Mouse (Mus musculus): ENCODE data around the gene Hist1h2an. TPM values are rescaled to one million over a fixed set of nuclear protein-coding genes. Genes with fewer than 3 reads are reported as not detected.
"Not testable (repeated sequence)": the region's sequence is repeated elsewhere in the genome, so short reads cannot be mapped to it uniquely, and the experiment has no call there.

Hist1h2an gene
- polyA plus RNA-seq, 1 experiment from 2014 or later, result 11.7 TPM

GRCm38 (mm10) chr13:21779767-21780731 lies 7.0 kb downstream of the Hist1h2an start, which contains the start of gene Hist1h1b:
Gene Hist1h1b, minus strand, starts transcription at chr13:21780625.
- ATAC-seq (ENCODE audit: insufficient read depth, low FRiP score, low TSS enrichment), result peak; percentile 35; the same call in 1 of the 2 replicates

GRCm38 (mm10) chr13:21778814-21779766 lies 7.9 kb downstream of the Hist1h2an start:
- peak; percentile 83 for DNase-seq (ENCODE audit: low spot score)
- Histone ChIP-seq H3K4me1 (ENCODE audit: control insufficient read depth, insufficient read depth, low read length) (peaks cover 4% of the 10 kb centered on the region; the same call in 1 of the 2 replicates), H3K4me3 (ENCODE audit: low read depth, low read length) (peak overlapping the region; percentile 37), H3K27me3 (ENCODE audit: control insufficient read depth, insufficient read depth, low read length) (no peaks in the 10 kb centered on the region), H3K4me2 (ENCODE audit: low read depth) (peak overlapping the region; percentile 77), H3K27ac (ENCODE audit: low read depth, low read length) (peak overlapping the region; percentile 94), H3K36me3 (ENCODE audit: control insufficient read depth, insufficient read depth, low read length) (no peaks in the 10 kb centered on the region), H3K9ac (ENCODE audit: low read length) (peak overlapping the region; percentile 74), H3K9me3 (ENCODE audit: control insufficient read depth, low read length) (no peaks in the 10 kb centered on the region)
- whole genome bisulfite sequencing, result 6% methylated on average over 33 of the region's 33 CpGs
- ATAC-seq (ENCODE audit: insufficient read depth, low FRiP score, low TSS enrichment), result peak; percentile 80

More at GRCm38 (mm10) chr13:21779767-21780731, 7.0 kb downstream of the Hist1h2an start, which contains the start of gene Hist1h1b:
- Histone ChIP-seq H3K36me3 (ENCODE audit: control insufficient read depth, insufficient read depth, low read length) (no peaks in the 10 kb centered on the region), H3K9me3 (ENCODE audit: control insufficient read depth, low read length) (no peaks in the 10 kb centered on the region), H3K4me2 (ENCODE audit: low read depth) (peak within 1 kb of the TSS; percentile 77), H3K27me3 (ENCODE audit: control insufficient read depth, insufficient read depth, low read length) (no peaks in the 10 kb centered on the region), H3K4me3 (ENCODE audit: low read depth, low read length) (peak within 1 kb of the TSS; percentile 37), H3K27ac (ENCODE audit: low read depth, low read length) (peak within 1 kb of the TSS; percentile 94), H3K4me1 (ENCODE audit: control insufficient read depth, insufficient read depth, low read length) (peaks cover 9% of the 10 kb centered on the region; the same call in 1 of the 2 replicates), H3K9ac (ENCODE audit: low read length) (peak within 1 kb of the TSS; percentile 74)
- under 1% methylated on average over 44 of the region's 44 CpGs for WGBS
- peak; percentile 80 for DNase-seq (ENCODE audit: low spot score)

GRCm38 (mm10) chr13:21755707-21756106 lies 31.3 kb downstream of the Hist1h2an start:
- DNase-seq (ENCODE audit: low spot score) (no peak), ATAC-seq (ENCODE audit: insufficient read depth, low FRiP score, low TSS enrichment) (no peak)
- no peak overlapping the region for H3K4me2 ChIP-seq (ENCODE audit: low read depth)

GRCm38 (mm10) chr13:21754294-21755001 lies 32.6 kb downstream of the Hist1h2an start:
- H3K9me3 ChIP-seq (ENCODE audit: control insufficient read depth, low read length), result not testable (repeated sequence)

More at GRCm38 (mm10) chr13:21755707-21756106, 31.3 kb downstream of the Hist1h2an start:
- no peak overlapping the region for H3K9ac ChIP-seq (ENCODE audit: low read length)
- 81% methylated on average over 1 of the region's 1 CpGs for WGBS
- H3K27me3 ChIP-seq (ENCODE audit: control insufficient read depth, insufficient read depth, low read length), result no peaks in the 10 kb centered on the region
- H3K4me1 ChIP-seq (ENCODE audit: control insufficient read depth, insufficient read depth, low read length), result peaks cover 3% of the 10 kb centered on the region; the same call in 1 of the 2 replicates
- no peaks in the 10 kb centered on the region for H3K36me3 ChIP-seq (ENCODE audit: control insufficient read depth, insufficient read depth, low read length)
- no peak overlapping the region for H3K27ac ChIP-seq (ENCODE audit: low read depth, low read length)
- no peaks in the 10 kb centered on the region for H3K9me3 ChIP-seq (ENCODE audit: control insufficient read depth, low read length)
- no peak overlapping the region for H3K4me3 ChIP-seq (ENCODE audit: low read depth, low read length)

GRCm38 (mm10) chr13:21753524-21754285 lies 33.3 kb downstream of the Hist1h2an start, which contains the start of the genes Hist1h2ak and Hist1h2bn:
Gene Hist1h2ak, minus strand, starts transcription at chr13:21753827.
Gene Hist1h2bn, plus strand, starts transcription at chr13:21754123.
- H3K4me1 ChIP-seq (ENCODE audit: control insufficient read depth, insufficient read depth, low read length); H3K27me3 ChIP-seq (ENCODE audit: control insufficient read depth, insufficient read depth, low read length); H3K9me3 ChIP-seq (ENCODE audit: control insufficient read depth, low read length); H3K36me3 ChIP-seq (ENCODE audit: control insufficient read depth, insufficient read depth, low read length): not testable (repeated sequence)
- H3K4me2 ChIP-seq (ENCODE audit: low read depth), result peak within 1 kb of the TSS; percentile 70
- H3K9ac ChIP-seq (ENCODE audit: low read length), result peak within 1 kb of the TSS; percentile 57
- DNase-seq (ENCODE audit: low spot score) (peak; percentile 77), ATAC-seq (ENCODE audit: insufficient read depth, low FRiP score, low TSS enrichment) (peak; percentile 92)
- peak within 1 kb of the TSS; percentile 87 for H3K27ac ChIP-seq (ENCODE audit: low read depth, low read length)
- 0% methylated on average over 26 of the region's 50 CpGs for WGBS
- peak within 1 kb of the TSS; percentile 38 for H3K4me3 ChIP-seq (ENCODE audit: low read depth, low read length)

More at GRCm38 (mm10) chr13:21754294-21755001, 32.6 kb downstream of the Hist1h2an start:
- not testable (repeated sequence) for H3K4me1 ChIP-seq (ENCODE audit: control insufficient read depth, insufficient read depth, low read length); H3K27me3 ChIP-seq (ENCODE audit: control insufficient read depth, insufficient read depth, low read length); ATAC-seq (ENCODE audit: insufficient read depth, low FRiP score, low TSS enrichment); H3K36me3 ChIP-seq (ENCODE audit: control insufficient read depth, insufficient read depth, low read length)
- Histone ChIP-seq H3K4me2 (ENCODE audit: low read depth) (peak overlapping the region; percentile 70), H3K27ac (ENCODE audit: low read depth, low read length) (peak overlapping the region; percentile 76), H3K4me3 (ENCODE audit: low read depth, low read length) (peak overlapping the region; percentile 38), H3K9ac (ENCODE audit: low read length) (peak overlapping the region; percentile 26)
- peak; percentile 46 for DNase-seq (ENCODE audit: low spot score)
- WGBS, result 2% methylated on average over 23 of the region's 26 CpGs

- Histone ChIP-seq H3K27ac (ENCODE audit: low read depth, low read length) (peak overlapping the region; percentile 87), H3K4me2 (ENCODE audit: low read depth) (peak overlapping the region; percentile 70), H3K9me3 (ENCODE audit: control insufficient read depth, low read length) (no peaks in the 10 kb centered on the region), H3K36me3 (ENCODE audit: control insufficient read depth, insufficient read depth, low read length) (no peaks in the 10 kb centered on the region), H3K4me3 (ENCODE audit: low read depth, low read length) (peak overlapping the region; percentile 38), H3K27me3 (ENCODE audit: control insufficient read depth, insufficient read depth, low read length) (no peaks in the 10 kb centered on the region), H3K9ac (ENCODE audit: low read length) (peak overlapping the region; percentile 57), H3K4me1 (ENCODE audit: control insufficient read depth, insufficient read depth, low read length) (peaks cover 9% of the 10 kb centered on the region; the same call in 1 of the 2 replicates)
- WGBS, result 2% methylated on average over 10 of the region's 10 CpGs
- DNase-seq (ENCODE audit: low spot score), result peak; percentile 18
- ATAC-seq (ENCODE audit: insufficient read depth, low FRiP score, low TSS enrichment), result no peak
These were observed 33.9 kb downstream of the Hist1h2an start for GRCm38 (mm10) chr13:21753051-21753523.

GRCm38 (mm10) chr13:21752356-21752755 lies 34.7 kb downstream of the Hist1h2an start:
- H3K27me3 ChIP-seq (ENCODE audit: control insufficient read depth, insufficient read depth, low read length), result no peaks in the 10 kb centered on the region
- no peak for ATAC-seq (ENCODE audit: insufficient read depth, low FRiP score, low TSS enrichment)
- H3K4me1 ChIP-seq (ENCODE audit: control insufficient read depth, insufficient read depth, low read length), result peaks cover 9% of the 10 kb centered on the region; the same call in 1 of the 2 replicates
- no peak overlapping the region for H3K4me3 ChIP-seq (ENCODE audit: low read depth, low read length)
- H3K36me3 ChIP-seq (ENCODE audit: control insufficient read depth, insufficient read depth, low read length), result no peaks in the 10 kb centered on the region
- H3K27ac ChIP-seq (ENCODE audit: low read depth, low read length), result peak overlapping the region; percentile 69; the same call in 1 of the 2 replicates
- DNase-seq (ENCODE audit: low spot score), result peak; percentile 18
- no peaks in the 10 kb centered on the region for H3K9me3 ChIP-seq (ENCODE audit: control insufficient read depth, low read length)
- WGBS, result 53% methylated on average over 3 of the region's 3 CpGs
- peak overlapping the region; percentile 70 for H3K4me2 ChIP-seq (ENCODE audit: low read depth)
- H3K9ac ChIP-seq (ENCODE audit: low read length), result no peak overlapping the region
